Mouse (Mus musculus) skeletal muscle tissue, adult 2 months (tissue): ENCODE results near the gene Wnt4.

Source experiments
- DNase-seq: peaks from one replicate; pipeline ENCODE4 v3.0.0-alpha.2; 2012; ENCODE audit warnings: low read depth, low spot score

Gene Wnt4

DNA sequence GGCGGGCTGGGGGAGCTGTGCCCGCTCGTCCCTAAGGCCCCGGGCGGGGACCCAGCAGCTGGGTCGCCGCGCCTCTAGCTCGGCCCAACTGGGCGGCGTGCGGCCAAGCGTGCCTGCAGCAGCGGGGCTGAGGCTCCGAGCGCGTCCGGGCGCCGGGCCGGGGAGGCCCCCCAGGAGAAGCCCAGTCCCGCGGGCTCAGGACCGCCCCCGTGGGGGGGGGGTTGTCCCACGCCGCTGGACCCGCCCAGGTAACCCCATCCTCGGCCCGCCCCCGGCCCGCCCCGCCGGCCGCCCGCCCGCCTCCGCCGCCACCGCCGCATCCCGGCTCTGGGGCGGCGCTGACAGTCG is at the start of gene Wnt4:
TSS of gene Wnt4 (plus strand) at position 324 of the 348 bp plus-strand sequence.
- DNase-seq = peak; percentile 47

DNA sequence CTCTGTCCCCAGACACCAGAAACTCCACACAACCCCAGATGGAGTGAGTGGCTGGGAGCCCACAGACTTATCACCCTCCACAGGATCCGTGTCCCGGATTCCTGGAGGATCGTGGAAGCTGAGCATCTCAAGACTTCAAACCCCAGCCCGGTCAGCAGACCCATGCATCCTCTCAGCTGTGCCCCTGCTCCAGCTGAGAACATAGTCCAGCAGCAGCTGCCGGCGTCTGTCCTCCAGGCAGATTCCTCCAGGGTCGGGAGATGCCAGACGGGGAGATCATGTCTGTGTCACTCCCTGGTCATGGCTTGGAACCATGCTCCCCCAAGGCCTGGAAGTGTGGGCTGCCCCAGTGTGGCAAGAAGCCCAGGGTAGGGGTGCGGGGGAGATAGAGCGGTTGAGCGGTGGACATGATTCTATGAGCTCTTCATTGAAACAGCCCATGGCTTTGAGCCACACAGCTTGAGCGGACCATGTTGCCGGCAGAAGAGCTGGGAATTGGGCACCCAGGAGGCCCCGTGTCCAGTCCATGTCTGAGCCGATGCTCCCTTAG is 48.6 kb upstream of the Wnt4 start:
- no peak for DNase-seq

- peak; percentile 8 for DNase-seq
Observed at GRCm38 (mm10) chr4:137231494-137232470, 45.5 kb upstream of the Wnt4 start.

GRCm38 (mm10) chr4:137233632-137234031 is 43.7 kb upstream of the Wnt4 start:
- DNase-seq = no peak

- no peak for DNase-seq
Observed at GRCm38 (mm10) chr4:137234444-137234843, 42.8 kb upstream of the Wnt4 start.

- DNase-seq = no peak
Observed at GRCm38 (mm10) chr4:137235368-137235767, 41.9 kb upstream of the Wnt4 start.

- DNase-seq = no peak
Observed at GRCm38 (mm10) chr4:137244883-137245282, 32.4 kb upstream of the Wnt4 start.

DNA sequence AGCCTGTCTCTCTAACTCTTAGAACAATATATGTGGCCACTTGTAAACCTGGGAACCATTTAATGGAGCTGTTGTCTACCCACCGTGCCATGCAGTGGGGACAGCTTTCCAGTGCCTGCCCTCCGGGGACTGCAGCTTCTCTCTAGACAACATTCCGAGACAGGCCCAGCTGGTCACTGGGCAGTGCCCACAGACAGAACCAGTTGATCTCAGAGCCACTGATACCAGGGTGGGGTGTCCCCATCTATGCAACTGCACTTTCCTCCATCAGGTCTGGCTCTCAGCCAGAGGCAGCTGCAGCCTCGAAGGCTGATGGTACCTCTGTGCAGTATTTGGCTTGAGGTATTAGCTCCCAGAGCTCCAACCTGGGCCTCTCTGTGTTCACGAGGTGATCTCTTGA is 27.0 kb upstream of the Wnt4 start:
- DNase-seq = no peak

GRCm38 (mm10) chr4:137250849-137251248 is 26.4 kb upstream of the Wnt4 start:
- DNase-seq = no peak

- no peak for DNase-seq
Observed at GRCm38 (mm10) chr4:137253601-137254000, 23.7 kb upstream of the Wnt4 start.

GRCm38 (mm10) chr4:137254206-137254976 is 22.9 kb upstream of the Wnt4 start:
- no peak for DNase-seq

DNA sequence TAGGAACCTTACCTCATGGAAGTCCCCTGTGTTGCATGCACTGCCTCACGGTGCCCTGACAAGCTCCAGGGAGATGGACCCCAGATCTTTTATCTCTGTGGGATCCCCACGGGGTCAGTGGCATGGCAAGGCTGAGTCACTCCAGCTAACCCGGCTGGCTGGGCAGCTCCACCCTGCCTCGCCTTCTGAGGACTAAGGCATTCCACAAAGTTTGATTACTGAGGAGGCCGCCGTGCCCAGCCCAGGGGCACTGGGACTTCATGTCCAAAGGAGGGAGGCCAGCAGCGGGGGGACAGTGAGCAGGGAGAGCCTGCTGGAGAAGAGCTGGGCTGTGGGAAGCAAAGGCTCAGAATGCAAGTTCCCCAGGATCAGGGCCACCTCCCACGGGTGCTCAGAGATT is 21.7 kb upstream of the Wnt4 start:
- DNase-seq = no peak

DNA sequence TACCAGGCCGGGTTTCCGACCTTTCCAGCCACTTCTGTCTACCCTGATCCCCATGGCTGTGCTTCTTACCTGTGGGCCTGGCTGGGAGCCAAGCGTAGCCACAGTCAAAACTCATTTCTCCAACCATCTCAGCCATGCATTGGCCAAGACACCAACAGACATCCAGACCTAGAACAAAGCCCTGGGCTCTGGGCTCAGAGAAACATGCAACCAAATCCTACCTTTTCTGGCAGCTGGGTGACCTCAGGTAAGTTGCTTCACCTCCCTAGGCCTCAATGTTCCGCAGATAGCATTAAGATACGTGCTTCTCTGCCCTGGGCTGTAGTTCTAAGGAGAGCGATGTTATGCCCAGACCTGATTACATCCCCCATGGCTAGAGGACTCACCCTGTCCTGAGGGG is 15.5 kb upstream of the Wnt4 start:
- DNase-seq = no peak

- DNase-seq = no peak
Observed at GRCm38 (mm10) chr4:137264066-137264465, 13.2 kb upstream of the Wnt4 start.

- no peak for DNase-seq
Observed at GRCm38 (mm10) chr4:137265116-137265515, 12.2 kb upstream of the Wnt4 start.

DNA sequence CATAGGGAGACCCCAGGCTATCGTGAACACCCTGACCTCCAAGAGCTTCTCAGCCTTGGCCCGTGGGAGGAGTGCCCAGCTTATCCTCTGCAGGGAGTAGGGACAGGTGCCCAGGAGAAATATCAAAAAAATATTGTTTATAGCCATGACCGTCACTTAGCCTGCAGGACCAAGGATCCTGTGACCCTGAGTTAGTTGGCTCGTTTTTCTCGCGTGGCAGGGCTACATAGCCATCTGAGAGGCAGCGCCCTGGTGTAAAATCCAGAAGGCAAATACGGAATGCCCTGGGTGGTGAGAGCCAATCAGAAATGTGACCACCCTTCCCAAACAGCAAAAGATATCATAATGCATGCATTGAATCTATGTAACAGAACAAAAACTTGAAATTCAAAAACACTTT is 8.7 kb upstream of the Wnt4 start:
- no peak for DNase-seq

DNA sequence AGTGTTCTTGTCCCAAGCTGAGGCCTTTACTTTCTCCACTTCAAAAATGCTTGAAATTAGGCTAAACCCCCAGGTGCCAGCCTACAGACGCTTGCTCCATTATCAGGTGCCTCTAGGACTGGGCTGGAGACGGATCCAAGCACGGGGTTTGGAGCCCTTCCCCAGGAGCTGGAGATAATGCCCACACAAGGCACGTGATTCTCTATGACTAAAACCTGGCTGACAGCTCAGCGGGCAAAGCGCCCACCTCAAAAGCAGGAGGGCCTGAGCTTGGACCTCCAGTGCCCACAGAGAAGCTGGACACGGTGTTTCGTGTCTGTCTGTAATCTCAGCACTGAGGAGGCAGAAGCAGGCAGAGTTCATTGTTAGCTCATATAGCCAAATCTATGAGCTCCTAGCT is 5.4 kb upstream of the Wnt4 start:
- DNase-seq = no peak

DNA sequence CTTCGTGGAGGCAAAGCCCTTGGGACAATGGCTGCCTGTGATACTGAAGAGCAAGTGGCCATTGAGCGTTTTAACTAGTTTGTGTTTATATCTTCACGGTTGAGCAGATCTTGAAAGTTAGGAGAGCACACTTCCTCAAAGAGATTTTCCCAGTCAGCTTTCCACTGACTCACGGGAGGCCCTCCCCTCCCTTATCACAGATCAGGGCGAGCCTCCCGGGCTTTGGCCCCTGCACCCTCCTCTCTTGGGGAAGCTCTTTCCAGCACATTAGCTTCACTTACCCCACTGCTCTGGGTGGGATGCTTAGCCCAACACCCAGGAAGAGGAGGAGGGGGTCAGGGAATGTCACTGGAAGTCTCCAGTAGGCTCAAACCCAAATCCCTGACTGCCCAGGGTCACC is 3.0 kb upstream of the Wnt4 start:
- no peak for DNase-seq

DNA sequence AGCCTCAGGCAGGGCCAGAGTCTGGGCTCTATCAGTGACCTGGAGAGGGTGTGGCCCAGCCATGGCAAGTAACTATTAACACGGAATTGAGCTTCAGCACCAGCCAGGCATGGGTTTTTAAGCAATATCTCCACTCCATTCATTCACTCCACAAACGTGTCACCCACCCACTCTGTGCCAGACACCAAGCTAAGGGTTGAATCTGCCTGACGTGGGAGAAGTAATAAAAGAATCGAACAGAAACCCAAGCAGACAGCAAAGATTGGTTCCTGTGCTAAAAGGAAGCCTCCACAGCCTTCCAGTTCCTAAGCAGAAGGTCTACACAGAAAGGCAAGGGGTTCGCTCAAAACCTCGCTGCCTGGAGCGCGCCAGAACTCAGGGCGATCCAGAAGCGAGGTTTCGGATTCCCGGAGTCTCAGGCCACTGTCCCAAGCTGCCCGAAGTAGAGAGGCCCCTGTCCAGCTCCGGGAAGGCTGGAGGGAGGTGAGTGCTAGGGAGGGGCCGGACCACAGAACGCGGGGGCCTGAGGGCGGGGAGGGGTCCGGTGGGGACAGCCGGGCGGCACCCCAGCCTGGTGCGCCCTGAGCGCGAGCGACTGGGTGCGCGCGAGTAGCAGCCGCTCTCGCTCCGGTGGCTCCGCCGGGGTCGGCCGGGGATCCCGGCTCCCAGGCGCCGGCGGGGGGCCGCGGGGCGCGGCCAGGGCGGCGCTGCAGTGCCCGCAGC is 685 bp upstream of the Wnt4 start:
- DNase-seq = no peak

GRCm38 (mm10) chr4:137277600-137278143 is 383 bp downstream of the Wnt4 start:
- no peak for DNase-seq
